Mouse (Mus musculus): ENCODE data around the gene Zfp462. TPM values are rescaled to one million over a fixed set of nuclear protein-coding genes. Genes with fewer than 3 reads are reported as not detected.

The Zfp462 gene
- under 1 TPM; 0.09 to 0.22 TPM for total RNA-seq (2023)

DNA sequence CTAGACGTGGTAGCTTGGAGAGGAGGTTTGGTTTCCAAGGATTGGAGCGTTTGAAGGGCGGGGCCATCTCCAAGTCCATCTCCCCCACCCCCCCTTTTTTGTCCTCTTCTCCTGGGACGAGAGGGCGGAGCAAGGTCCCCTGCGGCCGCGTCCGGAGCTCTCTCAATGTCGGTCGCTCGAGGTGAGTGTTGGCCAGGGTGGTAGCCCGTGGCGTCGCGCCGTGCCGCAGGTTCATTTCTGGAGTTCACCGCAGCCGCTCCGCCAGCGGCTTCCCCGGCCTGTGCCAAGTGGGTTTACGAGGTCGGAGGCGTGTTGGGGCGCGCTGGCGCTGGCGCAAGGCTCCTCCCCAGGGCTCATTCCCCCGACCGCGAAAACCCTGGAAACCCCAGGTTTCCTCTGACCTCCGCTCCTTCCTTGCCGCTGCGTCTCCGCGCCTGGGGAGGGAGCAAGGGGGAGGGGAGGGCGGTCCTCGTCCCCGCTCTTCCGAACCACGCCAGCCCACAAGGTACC lies at the start of gene Zfp462:
Gene Zfp462, plus strand, starts transcription at position 128 of the 510 bp plus-strand sequence.

All from neutrophil, adult 83 days (primary cell).